Mouse (Mus musculus) kidney, embryonic 14.5 days (tissue): Measurements from ENCODE around the gene Lrrc4. TPM values are rescaled to one million over a fixed set of nuclear protein-coding genes. Genes with fewer than 3 reads are reported as not detected.

ENCODE experiments used
- ATAC-seq: fragments of 200-750 bp; cut with Nextera tagmentation; 2 replicates; pipeline ENCODE4 v1.8.0; 2017; ENCODE audit warnings: moderate number of reproducible peaks, mild to moderate bottlenecking, moderate TSS enrichment, moderate library complexity; ENCODE audit not compliant: low FRiP score, low TSS enrichment
- H3K27ac ChIP-seq: fragments of 300-500 bp; sonication (generic); 2 replicates; pipeline ENCODE4 v1.5.1; 2014; ENCODE audit warnings: low read depth, mild to moderate bottlenecking, low read length, moderate library complexity, mixed read lengths
- H3K27me3 ChIP-seq: fragments of 300-500 bp; sonication (generic); 2 replicates; pipeline ENCODE4 v1.6.1; 2014; ENCODE audit warnings: mild to moderate bottlenecking, low read length; ENCODE audit not compliant: control insufficient read depth, insufficient read depth
- H3K36me3 ChIP-seq: fragments of 300-500 bp; sonication (generic); 2 replicates; pipeline ENCODE4 v1.6.1; 2014; ENCODE audit warnings: low read length, mixed read lengths; ENCODE audit not compliant: control insufficient read depth, insufficient read depth
- H3K4me1 ChIP-seq: fragments of 300-500 bp; sonication (generic); 2 replicates; pipeline ENCODE4 v1.6.1; 2014; ENCODE audit warnings: low read length, mixed read lengths; ENCODE audit not compliant: control insufficient read depth, insufficient read depth
- H3K4me2 ChIP-seq: fragments of 300-500 bp; sonication (generic); replicated peaks from 2 replicates; pipeline ENCODE4 v1.6.1; 2014; ENCODE audit warnings: low read depth, mild to moderate bottlenecking, low read length
- H3K4me3 ChIP-seq: fragments of 300-500 bp; sonication (generic); 2 replicates; pipeline ENCODE4 v1.5.1; 2014; ENCODE audit warnings: mild to moderate bottlenecking, low read length
- H3K9ac ChIP-seq: fragments of 300-500 bp; sonication (generic); 2 replicates; pipeline ENCODE4 v1.6.1; 2014; ENCODE audit warnings: low read depth, mild to moderate bottlenecking, low read length, moderate library complexity
- H3K9me3 ChIP-seq: fragments of 300-500 bp; sonication (generic); 2 replicates; pipeline ENCODE4 v1.6.1; 2016; ENCODE audit warnings: low read length; ENCODE audit not compliant: control insufficient read depth
- WGBS: fragments of 180-500 bp; shearing (Covaris S2); extraction: QIAGEN DNeasy Blood & Tissue Kit; methylation state at CpG from one replicate; pipeline ENCODE4 v1.1.7; 2014; 5-methylcytosine and 5-hydroxymethylcytosine counted together
- polyA plus RNA-seq: library from polyadenylated mRNA; unstranded; fragments of >200 nt; fragmentation: Nextera tagmentation; extraction: Ambion mirVana; gene quantifications from 2 replicates; pipeline ENCODE4 v1.2.1, GENCODE M21; 2014

Lrrc4 gene
- polyA plus RNA-seq, 1 experiment from 2014 or later: 2.8 TPM

- no peaks in the 10 kb centered on the region for H3K9me3 ChIP-seq
- no peak overlapping the region for H3K4me2 ChIP-seq
- H3K27ac ChIP-seq: no peak overlapping the region
- ATAC-seq: peak; percentile 84
- 52% methylated on average over 4 of the region's 4 CpGs for WGBS
- H3K4me3 ChIP-seq: no peak overlapping the region
- no peak overlapping the region for H3K9ac ChIP-seq
- no peaks in the 10 kb centered on the region for H3K27me3 ChIP-seq
- no peaks in the 10 kb centered on the region for H3K36me3 ChIP-seq
- H3K4me1 ChIP-seq: peaks cover 24% of the 10 kb centered on the region
Observed at GRCm38 (mm10) chr6:28614856-28615255, 216.7 kb downstream of the Lrrc4 start.

- no peak overlapping the region for H3K9ac ChIP-seq
- H3K36me3 ChIP-seq: no peaks in the 10 kb centered on the region
- H3K4me2 ChIP-seq: no peak overlapping the region
- peaks cover 13% of the 10 kb centered on the region for H3K4me1 ChIP-seq
- H3K27ac ChIP-seq: no peak overlapping the region
- no peak overlapping the region for H3K4me3 ChIP-seq
- WGBS: 57% methylated on average over 4 of the region's 4 CpGs
- ATAC-seq: peak; percentile 22; the same call in 1 of the 2 replicates
- no peaks in the 10 kb centered on the region for H3K27me3 ChIP-seq
- no peaks in the 10 kb centered on the region for H3K9me3 ChIP-seq
Observed at GRCm38 (mm10) chr6:28613441-28613840, 218.1 kb downstream of the Lrrc4 start.

Other genes with a start within 250 kb of the Lrrc4 start
- not detected in 2 replicates for gene Lep, start 228.5 kb upstream of the Lrrc4 start, polyA plus RNA-seq